Mouse (Mus musculus): ENCODE data around the gene Cdkal1.

Cdkal1 gene

DNA sequence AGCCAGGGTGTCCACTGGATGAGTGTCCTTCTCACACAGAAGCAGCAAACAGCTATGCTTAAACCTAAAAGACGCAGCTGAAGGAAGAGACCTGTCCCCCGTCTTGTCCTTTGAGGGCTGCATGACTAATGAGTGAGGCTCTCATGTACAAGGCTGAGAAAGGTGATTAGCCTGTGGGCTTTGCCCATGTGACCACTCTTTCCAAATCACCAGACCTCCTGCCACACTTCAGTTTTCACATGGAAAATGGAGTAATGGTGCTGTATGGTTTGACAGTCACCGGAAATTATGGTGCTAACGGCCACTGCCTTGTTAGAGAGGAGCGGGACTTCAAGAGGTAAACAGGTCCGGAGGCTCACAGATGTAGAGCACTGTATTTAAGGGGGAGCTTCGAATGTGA is 274.7 kb downstream of the Cdkal1 start:
- DNase-seq (ENCODE audit: low spot score): no peak

DNA sequence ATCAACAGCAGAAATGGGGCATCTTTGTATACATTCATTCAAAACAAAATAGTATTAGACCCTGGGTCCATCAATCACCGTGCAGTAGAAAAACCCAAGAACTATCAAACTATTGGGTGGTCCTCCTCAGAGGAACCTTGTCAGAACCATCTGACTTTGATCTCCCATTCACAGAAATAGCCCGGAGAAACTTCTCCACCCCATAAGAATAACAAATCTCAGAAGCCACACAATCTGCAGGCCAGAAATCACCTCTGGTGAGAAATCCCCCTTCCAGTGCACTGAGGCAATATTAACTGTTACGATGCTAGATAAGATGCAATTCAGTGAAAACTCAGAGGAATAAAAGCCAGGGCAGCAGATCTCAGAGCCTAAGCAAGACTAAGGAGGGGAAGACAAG is 275.5 kb downstream of the Cdkal1 start:
- DNase-seq (ENCODE audit: low spot score): no peak

DNA sequence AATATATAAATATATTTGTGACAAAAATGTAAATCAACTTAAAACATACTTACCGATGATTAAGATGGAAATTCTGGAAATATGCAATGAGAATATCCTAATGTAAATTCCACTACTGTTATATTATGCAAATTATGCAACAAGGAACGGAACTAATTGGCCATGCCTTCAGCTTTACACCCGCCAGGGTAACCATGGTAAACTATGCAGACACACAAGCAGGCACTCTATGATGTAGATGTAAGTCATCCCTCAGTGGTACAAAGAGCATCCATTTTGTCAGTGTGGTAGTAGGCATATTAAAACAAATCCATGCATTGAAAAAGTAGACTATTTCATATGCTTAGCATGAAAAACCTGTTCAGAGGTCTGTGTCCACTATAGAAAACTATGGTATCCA is 276.9 kb downstream of the Cdkal1 start:
- DNase-seq (ENCODE audit: low spot score): no peak

GRCm38 (mm10) chr13:29574784-29575183 is 280.7 kb downstream of the Cdkal1 start:
- no peak for DNase-seq (ENCODE audit: low spot score)

- no peak for DNase-seq (ENCODE audit: low spot score)
Measured at GRCm38 (mm10) chr13:29572477-29572876, 283.0 kb downstream of the Cdkal1 start.

DNA sequence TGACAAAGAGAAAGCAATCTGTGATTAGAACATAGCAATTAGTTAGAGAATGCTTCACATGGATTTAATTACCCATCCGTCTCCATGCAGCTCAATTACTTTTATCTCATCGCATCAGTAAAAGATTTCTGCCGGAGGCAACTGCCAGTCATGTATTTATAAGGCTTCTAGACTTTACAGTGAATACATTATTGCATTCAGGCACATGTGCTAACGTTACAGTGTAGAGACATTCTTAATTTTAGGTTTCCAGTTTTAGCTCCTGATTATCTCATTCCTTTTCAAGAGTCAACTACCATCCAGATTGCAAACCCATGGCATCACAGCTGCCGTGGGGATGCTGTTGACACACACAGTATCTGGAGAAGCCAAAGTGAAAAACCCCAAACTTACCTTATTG is 289.8 kb downstream of the Cdkal1 start:
- no peak for DNase-seq (ENCODE audit: low spot score)

- no peak for DNase-seq (ENCODE audit: low spot score)
Measured at GRCm38 (mm10) chr13:29559188-29559587, 296.3 kb downstream of the Cdkal1 start.

DNA sequence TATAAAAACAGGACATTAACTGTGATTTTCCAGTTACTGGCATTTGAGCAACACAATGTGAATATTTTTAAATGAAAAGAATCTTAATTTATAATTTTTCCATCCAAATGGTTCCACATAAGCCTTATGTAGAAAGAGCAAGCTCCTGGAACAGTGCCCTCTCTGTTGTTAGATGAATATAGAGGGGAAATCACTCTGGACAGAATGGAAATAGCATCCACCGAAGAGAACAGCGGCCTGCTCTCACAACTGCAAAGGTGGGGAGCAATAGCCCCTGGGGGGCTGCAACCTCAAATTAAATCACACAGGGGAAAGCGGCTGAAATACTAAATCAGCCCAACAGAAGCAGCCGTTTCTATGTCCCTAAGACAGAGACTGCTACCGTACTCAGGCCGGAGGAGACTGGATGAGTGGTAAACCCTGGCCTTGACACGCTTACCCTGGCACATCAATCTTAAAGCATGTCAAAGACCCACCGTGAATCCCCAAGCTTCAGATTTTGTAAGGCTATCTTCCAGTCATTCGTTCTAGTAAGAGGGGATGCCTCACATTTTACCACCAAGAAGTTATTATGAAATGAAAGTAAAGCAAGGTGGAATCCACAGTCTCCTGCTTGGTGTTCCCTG is 300.2 kb downstream of the Cdkal1 start:
- no peak for DNase-seq (ENCODE audit: low spot score)

DNA sequence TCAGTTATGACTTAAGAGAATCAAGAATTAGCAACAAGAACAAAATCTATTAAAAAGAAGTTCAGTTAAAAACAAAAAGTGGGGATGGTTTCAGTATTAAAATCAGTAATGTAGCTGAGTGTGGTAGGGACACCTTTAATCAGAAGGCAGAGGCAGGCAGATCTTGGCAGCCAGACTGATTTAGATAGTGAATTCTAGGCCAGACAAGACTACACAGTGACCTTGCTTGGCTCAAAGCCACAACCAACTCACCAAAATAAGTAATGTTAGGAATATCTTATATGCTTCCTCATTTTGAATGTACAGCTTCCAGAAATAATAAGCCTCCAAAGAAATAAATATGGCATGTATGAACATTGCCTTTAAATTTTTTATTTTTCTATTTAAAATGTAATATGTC is 301.7 kb downstream of the Cdkal1 start:
- no peak for DNase-seq (ENCODE audit: low spot score)

DNA sequence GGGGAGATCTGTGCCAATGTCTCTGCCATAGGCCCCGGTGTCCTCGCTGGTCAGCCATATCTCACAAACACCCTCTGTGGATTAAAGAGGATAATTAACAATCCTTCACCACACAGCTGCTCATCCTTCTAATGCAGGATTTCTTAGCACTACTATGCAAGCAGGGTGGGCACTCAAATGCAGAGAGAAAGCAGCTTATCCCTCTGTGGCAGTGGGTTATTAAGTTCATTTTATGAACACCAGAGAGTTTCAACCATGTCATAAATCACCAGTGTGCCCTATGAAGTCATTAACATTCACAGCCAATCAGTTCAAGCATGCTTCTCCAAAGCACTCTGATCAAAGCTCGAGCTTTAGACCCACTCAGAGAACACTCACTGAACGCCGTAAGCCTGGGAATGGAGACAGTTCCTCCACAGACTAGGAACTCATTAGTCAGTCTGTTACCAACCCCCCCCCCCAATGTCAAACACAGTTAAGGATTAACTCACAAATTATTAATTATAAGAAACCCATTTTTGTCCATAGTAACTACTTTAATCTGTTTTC is 303.1 kb downstream of the Cdkal1 start:
- no peak for DNase-seq (ENCODE audit: low spot score)

DNA sequence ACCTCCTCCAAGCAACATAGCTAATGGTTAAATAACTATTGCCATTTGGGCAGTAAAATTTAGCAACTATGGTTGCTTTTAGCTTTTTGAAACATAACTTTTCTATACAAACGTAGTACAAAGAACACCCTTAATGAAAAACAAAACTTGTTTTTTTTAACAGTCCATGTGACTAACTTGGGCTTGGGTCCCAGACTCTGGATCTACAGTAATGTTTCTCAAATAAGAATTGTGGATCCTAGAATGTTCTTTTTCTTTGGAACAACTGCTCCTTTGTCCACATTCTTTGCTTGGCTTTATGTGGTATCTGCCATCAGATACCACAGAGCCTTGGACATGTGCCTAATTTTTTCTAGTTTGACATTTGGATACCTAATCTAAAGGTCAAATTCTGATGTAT is 304.6 kb downstream of the Cdkal1 start:
- DNase-seq (ENCODE audit: low spot score): no peak

- DNase-seq (ENCODE audit: low spot score): no peak
Measured at GRCm38 (mm10) chr13:29550203-29550602, 305.3 kb downstream of the Cdkal1 start.

- no peak for DNase-seq (ENCODE audit: low spot score)
Measured at GRCm38 (mm10) chr13:29549761-29550160, 305.7 kb downstream of the Cdkal1 start.

DNA sequence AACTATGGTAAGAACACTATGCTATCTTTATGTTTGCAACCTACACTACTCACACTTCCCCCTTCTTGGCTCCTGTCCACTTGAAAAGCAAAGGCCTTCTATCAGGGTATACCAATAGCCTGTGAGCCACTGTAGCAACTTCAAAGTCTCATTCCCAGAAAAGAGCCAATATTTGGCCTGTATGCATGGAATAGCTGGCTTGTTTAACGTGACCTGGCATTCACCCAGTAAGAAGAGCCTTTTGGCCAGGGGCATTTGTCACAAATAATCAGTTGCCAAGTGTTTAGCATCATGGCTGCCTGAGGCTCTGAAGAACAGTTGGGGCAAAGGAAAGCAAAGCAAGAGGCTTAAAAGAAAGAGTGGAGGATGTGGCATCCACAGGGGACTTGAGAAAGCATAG is 317.6 kb downstream of the Cdkal1 start:
- DNase-seq (ENCODE audit: low spot score): no peak

DNA sequence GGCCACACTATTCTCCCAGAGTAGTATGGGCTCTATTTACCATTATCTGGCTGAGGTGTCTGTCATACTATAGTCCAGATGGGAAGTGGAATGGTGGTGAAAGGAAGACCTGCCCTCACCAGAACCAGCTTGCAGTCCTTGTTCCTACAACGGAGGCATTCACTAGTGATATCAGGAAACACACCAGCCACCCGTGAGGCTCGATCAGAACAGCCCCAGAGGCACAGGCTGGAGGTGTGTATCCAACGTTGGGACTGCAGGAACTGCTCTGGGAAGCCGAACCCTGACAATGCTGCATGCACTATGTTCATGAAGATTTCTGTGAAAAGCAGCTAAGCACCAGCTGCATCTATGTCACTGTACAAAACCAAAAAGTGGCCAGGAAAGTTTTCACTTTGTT is 321.9 kb downstream of the Cdkal1 start:
- no peak for DNase-seq (ENCODE audit: low spot score)

GRCm38 (mm10) chr13:29528344-29528743 is 327.1 kb downstream of the Cdkal1 start:
- DNase-seq (ENCODE audit: low spot score): no peak

- no peak for DNase-seq (ENCODE audit: low spot score)
Measured at GRCm38 (mm10) chr13:29521321-29521720, 334.2 kb downstream of the Cdkal1 start.

DNA sequence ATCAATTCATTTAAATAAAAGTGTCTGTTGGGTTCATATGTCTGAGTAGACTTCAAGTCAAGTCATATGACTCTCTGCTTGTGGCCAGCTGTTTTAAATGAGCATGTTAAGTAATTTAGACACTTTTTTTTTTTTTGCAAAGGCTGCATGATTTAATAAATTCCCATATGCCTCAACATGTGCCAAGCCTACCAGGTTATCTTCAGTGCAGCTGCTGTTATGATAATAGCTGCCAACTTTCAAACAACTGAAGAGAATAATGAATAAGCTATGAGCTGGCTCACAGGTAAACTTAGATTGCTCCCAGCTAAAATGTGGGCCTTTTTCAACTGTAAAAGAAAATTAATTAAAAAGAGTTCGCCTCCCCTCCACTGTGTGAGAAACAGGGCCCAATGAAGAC is 341.4 kb downstream of the Cdkal1 start:
- no peak for DNase-seq (ENCODE audit: low spot score)

GRCm38 (mm10) chr13:29504861-29505568 is 350.5 kb downstream of the Cdkal1 start:
- DNase-seq (ENCODE audit: low spot score): peak; percentile 6

DNA sequence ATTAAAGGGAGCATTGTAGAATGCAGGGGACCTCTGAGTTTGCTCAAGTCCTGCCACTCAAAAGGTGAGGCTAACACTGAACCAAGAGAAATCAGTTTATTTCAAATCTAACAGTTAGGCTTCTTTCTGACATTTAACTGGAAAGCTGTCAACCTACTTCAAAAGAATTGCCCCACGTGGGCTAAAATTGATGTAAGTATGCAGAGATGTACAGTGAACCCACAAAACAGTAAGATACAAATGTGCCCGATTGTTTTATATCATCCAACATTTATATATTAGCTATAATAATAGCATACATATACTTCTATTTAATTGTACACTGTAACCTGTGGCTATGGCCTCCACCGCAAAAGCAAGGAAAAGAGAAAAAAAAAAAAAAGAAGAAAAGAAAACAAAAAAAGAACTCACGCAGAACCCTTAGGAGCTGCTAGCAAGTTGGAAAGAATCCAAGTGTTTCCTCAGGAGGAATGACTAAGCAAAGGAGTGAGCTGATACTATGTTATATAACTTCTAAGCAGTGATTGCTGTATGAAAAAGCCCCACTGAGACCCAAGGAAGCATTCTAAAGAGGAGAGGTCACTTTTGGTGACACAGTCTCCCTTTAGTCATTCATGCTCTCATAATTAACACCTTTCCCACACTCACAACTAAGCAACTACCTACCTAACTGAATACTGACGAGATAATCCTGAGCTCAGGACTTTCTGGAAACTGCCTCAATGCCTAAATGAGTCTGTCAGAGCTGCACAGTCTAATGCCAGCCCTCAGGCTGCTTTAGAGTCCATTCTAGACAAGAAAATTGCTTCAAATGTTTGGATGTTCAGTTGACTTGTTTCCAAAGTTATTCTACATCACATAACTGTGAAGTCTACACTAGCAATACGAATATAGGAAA is 352.1 kb downstream of the Cdkal1 start:
- DNase-seq (ENCODE audit: low spot score): no peak

DNA sequence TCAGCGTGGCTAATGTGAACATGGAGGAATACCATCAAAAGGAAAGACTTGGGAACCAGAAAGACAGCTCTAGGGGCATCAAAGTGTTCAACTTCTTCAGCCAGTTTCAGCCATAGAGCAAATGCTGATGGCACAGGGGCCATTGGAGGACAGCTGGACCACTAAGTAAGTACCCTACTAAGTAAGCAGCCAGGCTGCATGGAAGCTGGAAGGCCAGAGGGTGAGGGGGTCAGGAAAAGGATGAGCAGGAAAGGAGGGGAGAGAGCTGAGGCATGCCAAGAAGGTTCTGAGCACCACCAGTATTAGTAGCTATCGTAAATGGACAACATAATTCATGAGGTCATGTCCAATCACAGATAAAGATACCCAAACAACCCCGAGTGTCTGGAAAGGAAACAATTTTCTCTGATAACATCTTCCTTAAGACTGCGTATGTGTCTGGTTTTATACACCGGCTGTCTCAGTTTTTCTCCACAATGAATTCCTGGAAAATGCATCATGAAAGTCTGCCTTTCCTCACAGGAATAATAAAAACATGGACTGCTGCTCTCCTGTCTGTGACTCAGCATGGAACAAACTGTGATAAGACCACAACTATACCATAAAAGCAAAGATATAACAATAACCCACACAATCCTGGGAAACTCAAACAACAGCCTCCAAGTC is 352.9 kb downstream of the Cdkal1 start:
- DNase-seq (ENCODE audit: low spot score): no peak

DNA sequence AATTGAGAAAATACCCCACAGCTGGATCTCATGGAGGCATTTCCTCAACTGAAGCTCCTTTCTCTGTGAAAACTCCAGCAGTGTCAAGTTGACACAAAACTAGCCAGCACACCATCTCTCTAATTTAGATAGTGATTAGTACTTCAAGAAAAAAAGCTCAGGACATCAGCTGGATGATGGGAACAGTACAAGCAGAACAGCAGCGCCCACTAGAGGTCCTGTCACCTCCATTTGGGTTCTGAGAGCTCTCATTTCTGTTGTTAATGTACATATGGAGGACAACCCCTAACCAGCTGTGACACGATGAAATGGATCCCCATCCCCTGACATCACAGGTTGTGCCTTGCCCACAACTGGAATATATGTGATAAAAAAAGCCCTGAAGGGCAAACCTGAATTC is 354.3 kb downstream of the Cdkal1 start:
- no peak for DNase-seq (ENCODE audit: low spot score)
